Mouse (Mus musculus) myocyte (in vitro differentiated cells): ENCODE results near the gene Dnajc25.

Experiments used
- CEBPB ChIP-seq: IDR thresholded peaks from 2 replicates; pipeline ENCODE4 v1.6.1; 2011; ENCODE audit warnings: mild to moderate bottlenecking, moderate library complexity; ENCODE audit not compliant: poor library complexity, insufficient read depth, severe bottlenecking
- E2F4 ChIP-seq: IDR thresholded peaks from one replicate; pipeline ENCODE4 v1.6.1; 2011; ENCODE audit warnings: mild to moderate bottlenecking, control low read depth, moderate library complexity; ENCODE audit not compliant: insufficient read depth
- MAX ChIP-seq: IDR thresholded peaks from one replicate; pipeline ENCODE4 v1.6.1; 2011; ENCODE audit warnings: low read depth, mild to moderate bottlenecking, control low read depth
- MYOD1 ChIP-seq, 3 experiments: IDR thresholded peaks; one replicate each; pipeline ENCODE4 v1.6.1; 2011; ENCODE audit warnings: control low read depth in 2 of 3, low read depth in 2 of 3, mild to moderate bottlenecking in 2 of 3, moderate library complexity in 1 of 3; ENCODE audit not compliant: insufficient read length in 2 of 3, control insufficient read depth in 1 of 3
- POLR2A ChIP-seq: IDR thresholded peaks from one replicate; pipeline ENCODE4 v1.6.1; 2011; ENCODE audit warnings: low read depth, mild to moderate bottlenecking, control low read depth, moderate library complexity; ENCODE audit not compliant: insufficient read length
- POLR2AphosphoS2 ChIP-seq: IDR thresholded peaks from one replicate; pipeline ENCODE4 v1.6.1; 2011; ENCODE audit warnings: low read depth, control low read depth; ENCODE audit not compliant: insufficient read length
- REST ChIP-seq: IDR thresholded peaks from one replicate; pipeline ENCODE4 v1.6.1; 2011; ENCODE audit warnings: mild to moderate bottlenecking, control low read depth, moderate library complexity; ENCODE audit not compliant: insufficient read depth, insufficient read length
- SRF ChIP-seq: IDR thresholded peaks from one replicate; pipeline ENCODE4 v1.6.1; 2011; ENCODE audit warnings: low read depth; ENCODE audit not compliant: control insufficient read depth, insufficient read length
- TCF12 ChIP-seq: IDR thresholded peaks from one replicate; pipeline ENCODE4 v1.6.1; 2011; ENCODE audit warnings: mild to moderate bottlenecking, control low read depth; ENCODE audit not compliant: poor library complexity, insufficient read depth, severe bottlenecking
- USF1 ChIP-seq: IDR thresholded peaks from one replicate; pipeline ENCODE4 v1.6.1; 2011; ENCODE audit warnings: low read depth, mild to moderate bottlenecking, control low read depth, moderate library complexity

DNA sequence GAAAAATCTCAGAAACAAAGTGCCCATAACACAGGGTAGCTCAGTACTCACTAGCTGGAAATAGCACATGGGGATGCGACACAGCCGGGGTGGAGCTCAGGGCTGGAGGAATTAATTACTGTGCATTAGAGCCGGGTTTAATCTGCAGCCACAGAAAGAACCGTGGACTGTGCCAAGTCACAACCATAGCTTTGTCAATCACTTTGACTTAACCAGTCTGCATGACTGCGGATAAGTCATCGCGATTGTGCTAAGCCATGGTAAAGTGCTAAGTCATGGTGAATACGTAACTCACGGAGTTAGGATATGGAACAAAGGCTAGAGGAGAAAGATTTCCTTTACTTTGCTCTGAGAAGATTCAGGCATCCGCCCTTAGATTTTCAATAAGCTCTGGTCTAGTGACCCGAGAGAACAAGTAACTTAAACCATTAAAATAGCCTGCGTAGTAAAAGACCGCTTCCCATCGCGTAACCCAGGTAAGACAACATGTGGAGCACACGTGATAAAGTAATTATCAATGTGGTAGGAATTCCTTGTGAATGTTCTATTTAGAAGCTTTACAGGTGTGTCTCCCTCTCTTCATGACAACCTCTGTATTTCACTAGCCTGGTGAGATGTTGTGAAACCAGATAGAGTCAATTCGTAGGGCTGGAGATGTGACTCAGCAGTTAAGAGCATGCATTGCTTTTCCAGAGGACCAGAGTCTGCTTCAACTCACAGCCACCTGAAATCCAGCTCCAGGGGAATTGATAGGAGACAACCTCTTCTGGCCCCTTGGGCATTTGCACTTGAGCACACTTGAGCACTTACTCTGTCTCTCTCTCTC, 4.0 kb upstream of the Dnajc25 start:
- TF ChIP-seq USF1 (no peak), MAX (no peak), POLR2A (no peak), MYOD1 (IDR thresholded peaks at IDR 0.05; ENCODE audit: control insufficient read depth in 1 of 3, insufficient read length in 2 of 3, low read depth in 2 of 3) (no peak), E2F4 (no peak), CEBPB (no peak), TCF12 (no peak), REST (no peak), POLR2AphosphoS2 (no peak), SRF (no peak)
